36 mouse cellular contexts compared by ENCODE assay signal in genomic region chr11:98080450-98080849, GRCm38 (mm10). TPM values are rescaled to one million over a fixed set of nuclear protein-coding genes. Genes with fewer than 3 reads are reported as not detected.
"Had no signal": no experiment of that assay in that cellular context is flagged by ENCODE, and none has a peak within 500 bp of the region (broad histone marks: within the 10 kb centered on the region; RNA-seq: fewer than 3 reads in every experiment).

No protein-coding gene starts in this region.

- H3K4me3 ChIP-seq: limb, embryonic 10.5 days; limb, embryonic 12.5 days; limb, embryonic 13.5 days; limb, embryonic 15.5 days; liver, embryonic 12.5 days; liver, embryonic 13.5 days; liver, embryonic 15.5 days; lung, embryonic 15.5 days; megakaryocyte, embryonic 14.5 days; midbrain, embryonic 10.5 days; midbrain, embryonic 12.5 days; midbrain, embryonic 13.5 days; midbrain, embryonic 15.5 days; myocyte; neural tube, embryonic 12.5 days had no signal

- H3K36me3 ChIP-seq: liver, embryonic 12.5 days; liver, embryonic 13.5 days; liver, embryonic 15.5 days; lung, embryonic 15.5 days; midbrain, embryonic 15.5 days had no signal

- H3K27me3 ChIP-seq: limb, embryonic 13.5 days; limb, embryonic 15.5 days; liver, embryonic 13.5 days; lung, embryonic 15.5 days; midbrain, embryonic 13.5 days; midbrain, embryonic 15.5 days; neural tube, embryonic 12.5 days had no signal

- H3K4me1 ChIP-seq: limb, embryonic 12.5 days; limb, embryonic 13.5 days; liver, embryonic 12.5 days; liver, embryonic 13.5 days; liver, embryonic 15.5 days; lung, embryonic 15.5 days; midbrain, embryonic 12.5 days; midbrain, embryonic 13.5 days; midbrain, embryonic 15.5 days; neural tube, embryonic 12.5 days had no signal

- H3K9ac ChIP-seq: limb, embryonic 12.5 days; limb, embryonic 13.5 days; limb, embryonic 15.5 days; liver, embryonic 12.5 days; liver, embryonic 13.5 days; liver, embryonic 14.5 days; liver, embryonic 15.5 days; liver, postnatal 0 days; lung, embryonic 14.5 days; lung, embryonic 15.5 days; midbrain, embryonic 12.5 days; midbrain, embryonic 13.5 days; midbrain, embryonic 15.5 days; neural tube, embryonic 12.5 days had no signal

- H3K9me3 ChIP-seq: limb, embryonic 10.5 days; limb, embryonic 13.5 days; limb, embryonic 15.5 days; liver, embryonic 12.5 days; liver, embryonic 13.5 days; liver, embryonic 15.5 days; lung, embryonic 15.5 days; megakaryocyte, embryonic 14.5 days; midbrain, embryonic 10.5 days; midbrain, embryonic 12.5 days; midbrain, embryonic 13.5 days; midbrain, embryonic 15.5 days; neural tube, embryonic 12.5 days had no signal

- ATAC-seq: liver, embryonic 12.5 days; liver, postnatal 0 days; lung, postnatal 0 days; midbrain, embryonic 13.5 days; midbrain, embryonic 15.5 days; midbrain, embryonic 16.5 days had no signal

- H3K4me2 ChIP-seq: limb, embryonic 12.5 days; limb, embryonic 13.5 days; limb, embryonic 15.5 days; liver, embryonic 11.5 days; liver, embryonic 12.5 days; liver, embryonic 13.5 days; liver, embryonic 15.5 days; lung, embryonic 14.5 days; lung, embryonic 15.5 days; midbrain, embryonic 11.5 days; midbrain, embryonic 12.5 days; midbrain, embryonic 13.5 days; midbrain, embryonic 15.5 days; neural tube, embryonic 12.5 days had no signal

- H3K27ac ChIP-seq: limb, embryonic 10.5 days; limb, embryonic 12.5 days; limb, embryonic 13.5 days; limb, embryonic 15.5 days; liver, embryonic 12.5 days; liver, embryonic 13.5 days; liver, embryonic 14.5 days; liver, embryonic 15.5 days; lung, embryonic 15.5 days; macrophage; midbrain, embryonic 10.5 days; midbrain, embryonic 12.5 days; midbrain, embryonic 13.5 days; midbrain, embryonic 15.5 days; neural tube, embryonic 12.5 days had no signal

- DNase-seq: left cerebral cortex, postnatal 4 days; liver; liver, embryonic 13.5 days; liver, postnatal 0 days; lung, adult 18-20 months; lung, adult 2 months; lung, embryonic 14.5 days; lung, postnatal 10 days; lung, postnatal 14 days; lung, postnatal 36 days; lung, postnatal 4 days; midbrain, embryonic 14.5 days had no signal

RNA-seq across cellular contexts. Expression of gene Stac2, which starts 27.2 kb away (rescaled TPM):
- total RNA-seq: liver, adult 2 months; megakaryocyte progenitor cell, adult 5-6 weeks; megakaryocyte-erythroid progenitor cell, adult 5-6 weeks; monocyte, adult 5-6 weeks had no signal
- polyA plus RNA-seq: liver, adult 2 months; liver, embryonic 14.5 days had no signal
